Mouse (Mus musculus) lung, postnatal 4 days (tissue): ENCODE measurements around the gene Dstn.

Experiments used
- DNase-seq, 2 experiments: peaks; one replicate each; pipeline ENCODE4 v3.0.0; 2021

Gene Dstn

DNA sequence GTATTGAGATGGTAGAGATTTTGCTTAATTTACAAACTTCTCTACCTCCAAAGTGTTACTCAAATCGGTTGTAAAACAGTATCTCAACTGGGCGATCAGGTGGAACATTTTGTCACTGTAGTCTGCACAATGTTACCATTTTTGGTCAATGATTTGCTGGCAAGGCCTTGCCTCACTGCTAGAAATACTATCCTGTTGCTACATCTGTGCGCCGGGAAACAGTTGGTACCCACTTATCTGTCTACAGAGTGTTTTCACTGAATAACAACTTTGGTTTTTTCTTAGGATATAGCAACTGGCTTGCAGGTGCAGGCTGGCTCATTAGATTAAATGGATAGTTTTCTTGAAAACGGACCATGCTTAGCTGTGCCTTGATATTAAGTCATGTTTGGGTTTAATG lies 1.1 kb downstream of the Dstn start:
- peak in 1 of 2 experiments; percentile 29 for DNase-seq

DNA sequence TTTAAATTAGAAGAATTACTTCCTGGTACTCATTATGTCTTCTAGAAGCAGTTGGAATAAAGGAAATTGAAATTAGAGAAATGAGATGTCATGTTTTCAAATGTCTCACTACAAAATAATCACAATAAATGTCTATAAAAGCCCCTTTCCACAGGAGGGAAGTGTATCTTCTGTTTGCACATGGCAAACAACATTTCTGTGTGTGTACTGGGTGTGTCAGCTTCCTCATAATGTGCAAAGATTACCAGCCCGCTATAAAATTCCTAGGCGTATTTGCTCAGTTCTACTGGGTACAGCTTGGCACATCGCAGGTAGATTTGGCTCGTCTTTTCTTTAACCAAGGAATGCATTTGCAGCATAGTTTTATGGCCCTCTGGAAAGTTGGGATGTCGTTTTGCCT lies 2.5 kb downstream of the Dstn start:
- DNase-seq = no peak

DNA sequence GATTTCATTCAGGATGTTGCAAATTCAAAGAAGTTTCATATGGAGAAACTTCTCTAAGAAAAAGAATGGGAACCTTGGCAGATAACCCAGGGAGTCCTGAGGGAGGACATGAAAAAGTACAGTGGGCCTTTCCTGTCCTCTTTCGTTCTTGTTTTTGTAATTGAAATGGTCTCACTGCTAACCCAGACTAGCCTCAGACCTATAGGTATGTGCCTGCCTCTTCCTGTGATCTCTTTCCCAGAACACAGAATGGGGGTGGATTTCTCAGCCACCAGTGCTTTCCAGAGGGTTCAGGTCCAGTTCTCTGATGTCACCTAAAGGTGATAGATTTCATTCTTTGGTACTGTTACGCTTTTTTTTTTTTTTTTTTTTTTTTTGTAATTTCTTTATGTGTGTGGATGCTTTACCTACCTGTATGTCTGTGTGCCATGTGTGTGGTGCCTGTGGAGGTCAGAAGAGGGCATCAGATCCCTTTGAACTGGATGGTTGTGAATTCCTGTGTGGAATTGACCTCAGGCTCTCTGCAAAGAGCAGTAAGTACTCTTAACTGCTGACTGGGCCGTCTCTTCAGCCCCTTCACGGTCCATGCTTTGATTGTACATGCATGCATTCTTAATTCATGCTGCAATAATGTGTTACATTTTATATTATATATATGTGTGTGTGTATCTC lies 3.8 kb downstream of the Dstn start:
- DNase-seq = no peak

DNA sequence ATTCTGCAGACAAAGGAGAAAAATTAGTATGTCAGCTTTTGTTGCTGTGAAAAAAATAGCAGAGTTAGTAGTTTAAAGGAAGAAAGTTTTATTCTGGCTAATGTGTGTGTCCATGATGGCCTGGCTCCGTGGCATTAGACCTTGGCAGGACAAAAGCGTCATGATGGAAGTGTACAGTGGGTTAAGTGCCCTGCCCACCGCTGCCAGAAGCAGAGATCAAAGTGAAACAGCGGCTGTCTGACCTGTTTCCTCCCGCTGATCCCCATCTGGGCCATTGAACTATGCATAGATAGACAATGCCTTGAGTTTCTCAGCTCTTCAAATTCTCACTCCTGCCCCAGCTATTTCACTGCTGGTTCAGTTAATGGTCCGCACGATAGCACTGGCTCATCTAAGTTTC lies 9.0 kb downstream of the Dstn start:
- DNase-seq = no peak

DNA sequence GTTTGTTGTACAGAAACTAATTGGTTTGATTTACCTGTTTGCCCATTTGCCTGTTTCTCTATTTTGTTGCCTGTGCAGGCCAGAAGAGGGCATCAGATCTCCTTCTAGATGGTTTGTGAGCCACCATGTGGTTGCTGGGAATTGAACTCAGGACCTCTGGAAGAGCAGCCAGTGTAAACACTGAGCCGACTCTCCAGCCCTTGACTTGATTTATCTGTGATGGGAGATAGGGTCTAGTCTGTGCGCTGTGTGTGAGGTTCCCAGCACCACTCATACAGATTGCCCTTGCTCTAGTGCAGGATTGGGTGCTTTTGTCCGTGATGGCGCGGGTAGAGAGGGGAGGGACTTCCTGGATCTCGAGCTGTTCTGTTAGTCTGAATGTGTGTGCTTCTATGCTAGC lies 10.7 kb downstream of the Dstn start:
- DNase-seq = no peak

- DNase-seq = no peak
These were observed 14.6 kb downstream of the Dstn start for GRCm38 (mm10) chr2:143929607-143930311.

DNA sequence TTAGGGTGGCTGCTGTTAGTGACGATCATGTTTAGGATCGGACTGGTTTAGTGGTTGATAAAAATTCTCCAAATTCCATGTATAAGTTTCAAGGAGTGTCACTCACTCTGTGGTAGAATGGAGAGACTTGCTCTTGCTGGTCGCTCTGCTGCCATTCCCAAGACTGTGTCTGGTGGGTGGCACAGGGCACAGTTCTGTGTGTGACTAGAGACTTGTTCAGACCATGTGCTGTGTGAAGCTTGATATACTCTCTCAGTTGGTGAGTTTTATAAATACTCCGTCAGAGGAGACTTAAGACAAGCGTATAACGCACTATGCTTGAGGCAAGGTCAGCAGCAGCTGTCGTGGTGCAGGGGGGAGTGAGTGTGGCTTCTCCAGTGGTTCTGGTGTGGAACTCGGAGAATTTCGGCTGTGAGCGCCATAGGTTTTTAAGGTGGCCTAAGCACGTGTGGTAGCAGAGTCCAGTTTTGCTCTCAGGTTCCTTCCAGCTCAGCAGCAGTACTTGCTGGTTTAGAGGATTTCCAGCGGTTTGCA lies 17.3 kb downstream of the Dstn start:
- DNase-seq = no peak

GRCm38 (mm10) chr2:143933516-143933915 lies 18.4 kb downstream of the Dstn start:
- no peak for DNase-seq

GRCm38 (mm10) chr2:143934439-143934838 lies 19.3 kb downstream of the Dstn start:
- DNase-seq = no peak

DNA sequence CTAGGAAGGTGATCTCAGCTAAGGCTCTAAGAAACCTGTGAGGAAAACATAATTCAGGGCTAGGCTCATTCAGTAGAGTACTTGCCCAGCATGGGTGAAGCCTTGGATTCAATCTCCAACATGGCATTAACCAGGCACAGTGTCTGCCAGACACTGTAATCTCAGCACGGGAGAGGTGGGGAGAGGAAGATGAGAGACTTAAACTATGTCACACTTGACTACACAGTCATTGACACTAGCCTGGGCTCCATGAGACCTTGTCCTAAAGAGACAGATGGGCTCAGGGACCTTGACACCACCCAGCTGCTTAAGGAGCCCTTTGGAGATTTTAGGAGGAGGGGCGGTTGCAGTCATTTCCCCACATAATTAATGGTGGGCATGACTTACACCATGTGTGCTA lies 22.7 kb downstream of the Dstn start:
- no peak for DNase-seq

GRCm38 (mm10) chr2:143940406-143940805 lies 25.3 kb downstream of the Dstn start:
- no peak for DNase-seq

DNA sequence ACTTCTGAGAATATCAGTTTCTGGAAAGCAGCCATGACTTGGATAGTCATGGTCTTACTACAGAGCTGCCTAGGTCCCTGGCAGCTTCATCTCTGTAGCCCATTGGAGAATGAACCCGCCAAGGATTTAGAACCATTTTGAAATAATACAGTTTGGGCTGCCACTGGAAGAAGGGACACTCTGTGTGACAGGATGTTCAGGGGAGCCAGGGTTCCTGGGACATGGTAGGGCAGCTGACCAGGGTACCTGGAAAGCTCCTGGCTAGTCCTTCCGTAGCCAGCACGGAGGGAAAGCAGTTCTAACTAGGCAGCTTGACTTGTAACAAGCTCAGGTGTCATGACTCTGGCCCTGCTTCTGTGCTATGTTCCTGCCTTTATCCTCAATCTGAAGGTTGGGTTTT lies 29.7 kb downstream of the Dstn start:
- DNase-seq = no peak

DNA sequence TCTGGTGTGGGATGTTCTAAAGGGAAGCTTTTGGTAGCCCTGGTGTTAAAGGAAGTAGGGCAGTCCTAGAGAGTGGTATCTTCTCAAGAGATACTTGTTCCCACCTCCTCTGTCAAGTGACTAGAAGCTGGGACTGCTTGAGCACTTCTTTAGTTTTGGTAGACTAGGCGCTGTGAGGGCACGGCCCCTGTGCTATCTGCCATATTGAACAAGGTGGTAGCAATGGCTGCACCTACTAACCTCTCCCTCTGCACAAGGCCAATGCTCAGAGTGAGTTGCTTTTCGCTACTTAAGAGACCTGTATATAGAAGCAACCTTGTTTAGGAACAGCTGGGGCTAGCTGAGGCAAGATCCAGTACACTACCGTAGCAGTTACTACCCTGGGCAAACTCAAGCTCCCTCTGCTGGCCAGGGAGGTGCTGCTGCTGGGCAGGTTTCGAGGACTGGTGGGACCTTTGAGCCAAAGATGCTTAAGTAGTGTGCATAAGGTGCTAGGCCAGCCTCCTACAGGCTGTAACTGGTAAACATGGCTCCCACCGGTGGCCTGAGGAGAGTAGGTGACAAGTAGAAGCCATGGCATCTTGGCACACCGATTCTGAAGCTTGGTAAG lies 30.5 kb downstream of the Dstn start:
- DNase-seq = peak; percentile 51 to 60

DNA sequence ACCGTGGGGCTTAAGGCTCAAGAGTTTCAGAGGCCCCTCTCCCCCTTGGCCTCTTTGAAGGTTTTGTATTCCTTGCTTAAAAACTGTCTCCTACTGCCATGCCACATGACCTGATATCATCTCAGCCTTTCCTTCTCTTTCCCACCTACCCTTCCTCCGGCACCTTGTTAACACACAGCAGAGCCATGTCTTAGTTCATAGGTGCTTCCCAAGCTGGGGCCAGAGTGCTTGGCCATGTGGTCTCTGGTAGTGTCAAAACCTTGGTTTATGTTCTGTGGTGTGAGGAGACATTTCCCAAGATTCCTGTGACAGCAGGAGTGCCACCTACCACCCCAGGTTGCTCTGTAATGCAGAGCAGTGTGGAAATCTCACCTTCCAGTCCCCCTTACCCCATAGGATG lies 31.3 kb downstream of the Dstn start:
- no peak for DNase-seq

GRCm38 (mm10) chr2:143947981-143948380 lies 32.9 kb downstream of the Dstn start:
- DNase-seq = no peak

DNA sequence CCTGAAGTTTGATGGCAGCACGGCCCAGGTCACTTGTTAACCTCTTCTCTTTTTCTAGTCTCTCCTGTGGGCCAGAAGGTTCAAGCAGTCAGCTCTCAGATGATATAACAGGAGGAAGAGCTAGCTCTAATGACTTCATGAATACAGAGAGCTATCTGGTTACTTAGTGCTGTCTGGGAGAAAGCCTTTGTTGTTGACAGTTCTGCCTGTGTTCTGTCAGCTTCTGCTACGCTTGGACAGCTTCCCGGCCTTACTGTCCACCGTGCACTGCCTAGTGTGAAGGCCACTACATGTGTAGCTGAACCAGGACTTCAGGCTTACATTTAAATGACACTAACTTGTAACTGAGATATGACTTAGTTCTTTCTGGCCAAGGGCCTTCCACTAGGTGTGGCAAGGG lies 33.3 kb downstream of the Dstn start:
- DNase-seq = no peak

GRCm38 (mm10) chr2:143949217-143949616 lies 34.1 kb downstream of the Dstn start:
- no peak for DNase-seq

DNA sequence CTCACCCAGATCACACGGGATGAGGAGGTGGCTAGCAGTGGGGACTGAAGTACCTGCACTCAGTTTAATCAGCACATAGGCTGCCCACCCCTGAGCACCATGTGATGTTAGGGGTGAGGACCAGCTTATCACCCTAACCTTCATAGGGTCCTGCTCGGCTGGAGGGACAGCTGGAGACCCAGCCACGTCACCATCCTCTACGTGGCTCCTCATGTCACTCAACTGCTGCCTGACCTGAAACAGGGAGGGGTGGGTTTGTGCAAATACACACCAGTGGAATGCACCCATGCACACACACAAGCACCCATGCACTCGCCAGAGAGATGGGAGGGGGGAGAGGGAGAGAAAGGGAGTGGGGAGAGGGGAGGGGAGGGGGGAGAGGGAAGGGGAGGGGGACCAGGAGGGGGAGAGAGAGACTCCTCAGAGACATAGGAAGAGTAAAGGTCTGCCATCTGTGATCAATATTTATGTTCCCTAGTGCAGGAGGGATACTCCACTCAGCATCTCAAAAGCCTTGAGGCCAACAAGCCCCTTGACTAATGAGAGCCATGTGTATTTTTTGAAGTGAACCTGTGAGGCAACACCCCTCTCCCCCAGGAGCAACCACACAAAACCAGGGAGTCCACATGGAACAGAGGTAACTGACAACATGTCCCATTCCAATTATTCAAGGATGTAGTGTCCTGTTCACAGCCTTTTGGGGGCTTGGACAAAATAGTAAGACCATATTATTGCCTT lies 35.3 kb downstream of the Dstn start:
- DNase-seq = no peak

DNA sequence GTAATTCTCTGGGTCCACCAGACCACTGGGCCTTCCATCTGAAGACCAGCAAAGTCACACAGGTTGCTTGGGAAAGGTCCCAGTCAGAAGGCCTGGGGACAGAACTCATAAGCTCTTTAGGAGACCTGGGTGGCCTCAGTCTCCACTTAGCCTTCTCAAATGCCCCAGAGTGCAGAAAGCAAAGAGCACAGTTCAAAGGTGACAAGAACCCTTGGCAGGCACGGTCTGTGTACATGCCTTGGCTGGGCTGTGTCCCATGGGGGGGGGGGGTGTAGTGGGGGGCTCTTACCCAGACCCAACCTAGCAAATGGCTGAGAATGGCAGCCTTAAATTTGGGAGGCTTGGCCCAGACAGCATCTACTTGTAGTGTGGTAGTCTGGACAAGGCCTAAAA lies 35.9 kb downstream of the Dstn start:
- no peak for DNase-seq

- no peak for DNase-seq
These were observed 36.6 kb downstream of the Dstn start for GRCm38 (mm10) chr2:143951546-143952315.

- DNase-seq = no peak
These were observed 38.8 kb downstream of the Dstn start for GRCm38 (mm10) chr2:143953944-143954343.

- DNase-seq = no peak
These were observed 39.9 kb downstream of the Dstn start for GRCm38 (mm10) chr2:143955004-143955403.

DNA sequence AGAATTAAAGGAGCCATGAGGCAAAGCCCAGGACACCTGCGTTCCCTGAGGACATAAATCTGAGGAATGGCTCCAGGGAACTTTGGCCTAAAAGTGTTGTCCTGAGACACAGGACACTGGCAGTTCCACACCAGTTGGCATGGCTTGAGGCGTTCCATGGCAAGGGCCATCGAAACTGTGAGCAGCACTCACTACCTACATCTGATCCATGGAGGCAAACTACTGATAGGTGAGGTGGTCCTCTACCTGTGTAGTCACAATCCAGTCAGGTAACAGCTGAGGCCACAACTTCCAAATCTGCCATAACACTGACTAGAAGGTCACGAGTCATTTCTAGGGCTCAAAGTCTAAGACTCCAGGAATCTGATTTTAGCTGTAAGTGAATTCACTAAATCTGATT lies 40.6 kb downstream of the Dstn start:
- DNase-seq = no peak
